Mouse (Mus musculus): Measurements from ENCODE around the gene Ubl3. TPM values are rescaled to one million over a fixed set of nuclear protein-coding genes. Genes with fewer than 3 reads are reported as not detected.

The Ubl3 gene
- total RNA-seq (2022), result 100 to 1,000 TPM; 142 to 218 (median 178) TPM

DNA sequence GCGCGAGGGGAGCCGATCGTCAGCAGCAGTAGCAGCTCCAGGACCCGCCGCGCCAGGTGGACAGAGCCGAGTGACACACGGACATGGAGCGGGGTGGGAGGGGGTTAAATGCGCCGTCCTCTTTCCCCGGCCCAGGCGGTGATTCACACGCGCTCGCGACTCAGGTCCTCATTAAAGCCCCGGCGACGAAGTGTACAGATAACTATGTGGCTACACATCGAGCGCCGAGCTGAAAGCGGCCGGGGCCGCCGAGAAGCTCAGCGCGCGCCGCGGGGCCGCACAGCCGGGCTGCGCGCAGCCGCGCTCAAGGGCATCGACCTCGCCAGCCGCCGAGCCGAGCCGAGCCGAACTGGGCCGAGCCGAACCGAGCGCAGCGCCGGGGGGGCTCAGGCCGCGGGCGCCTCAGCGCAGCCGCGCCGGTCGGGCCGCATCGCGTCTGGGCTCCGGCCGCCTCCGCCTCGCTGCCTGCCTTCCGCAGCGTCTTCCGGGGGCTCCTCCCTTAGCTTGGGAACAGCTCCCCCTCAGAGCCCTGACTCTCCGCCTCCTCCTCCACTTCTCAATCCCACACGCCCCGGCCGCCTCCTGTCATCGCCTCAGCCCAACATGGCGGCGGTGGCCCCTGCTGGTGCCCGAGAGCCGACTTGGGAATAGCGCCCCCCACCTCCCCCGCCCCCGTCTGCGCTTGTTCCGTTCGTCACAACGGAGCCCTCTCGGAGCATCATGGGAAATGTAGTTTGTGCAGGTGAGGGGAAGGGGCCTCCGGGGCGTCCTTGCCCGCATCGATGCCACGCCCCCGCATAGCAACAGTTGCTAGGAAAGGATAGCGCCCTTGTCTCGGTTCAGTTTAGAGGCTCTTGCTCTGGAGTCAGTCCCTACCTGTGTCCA, at the start of gene Ubl3:
Gene Ubl3 (minus strand): TSS at position 603 of the 885 bp plus-strand sequence.
- peak; percentile 71 to 87 for DNase-seq (ENCODE audit: low spot score in 2 of 2)

- no peak for DNase-seq (ENCODE audit: low spot score in 2 of 2)
Observed at GRCm38 (mm10) chr5:148598376-148598775, 45.8 kb upstream of the Ubl3 start.

DNA sequence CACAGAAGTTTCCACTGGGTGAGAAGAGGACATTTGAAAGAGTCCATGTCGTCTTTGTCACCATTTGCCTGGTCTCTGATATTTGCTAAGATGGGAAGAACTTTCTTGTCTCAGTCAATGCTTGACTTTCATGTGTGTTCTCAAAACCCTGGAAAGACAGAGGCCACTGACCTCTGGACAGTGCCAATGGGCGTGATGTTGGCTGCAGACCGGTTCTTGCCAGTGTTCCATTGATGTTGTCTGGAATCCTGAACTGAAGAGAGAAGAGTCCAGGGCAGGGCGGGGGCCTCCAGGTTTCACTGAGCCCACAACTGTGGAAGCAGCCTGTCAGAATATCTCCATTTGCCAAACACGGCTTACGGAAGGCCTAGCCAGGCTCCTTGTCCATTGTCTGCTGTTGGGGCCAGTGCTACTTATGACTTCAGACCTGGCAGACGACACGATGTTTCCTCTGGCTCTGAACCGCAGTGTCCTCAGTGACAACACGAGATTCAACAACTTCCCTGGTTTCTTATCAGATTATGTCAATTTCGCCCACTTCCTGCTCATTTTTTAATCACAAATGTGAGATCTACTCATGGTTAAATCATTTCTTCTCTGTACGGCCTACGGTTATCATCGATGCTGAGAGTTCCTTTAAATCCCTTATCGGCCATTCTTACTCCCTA, 43.6 kb upstream of the Ubl3 start:
- no peak for DNase-seq (ENCODE audit: low spot score in 2 of 2)

- no peak for DNase-seq (ENCODE audit: low spot score in 2 of 2)
Observed at GRCm38 (mm10) chr5:148595459-148595751, 42.8 kb upstream of the Ubl3 start.

- DNase-seq (ENCODE audit: low spot score in 2 of 2), result no peak
Observed at GRCm38 (mm10) chr5:148594693-148595458, 42.3 kb upstream of the Ubl3 start.

- DNase-seq (ENCODE audit: low spot score in 2 of 2), result no peak
Observed at GRCm38 (mm10) chr5:148593607-148594006, 41.0 kb upstream of the Ubl3 start.

DNA sequence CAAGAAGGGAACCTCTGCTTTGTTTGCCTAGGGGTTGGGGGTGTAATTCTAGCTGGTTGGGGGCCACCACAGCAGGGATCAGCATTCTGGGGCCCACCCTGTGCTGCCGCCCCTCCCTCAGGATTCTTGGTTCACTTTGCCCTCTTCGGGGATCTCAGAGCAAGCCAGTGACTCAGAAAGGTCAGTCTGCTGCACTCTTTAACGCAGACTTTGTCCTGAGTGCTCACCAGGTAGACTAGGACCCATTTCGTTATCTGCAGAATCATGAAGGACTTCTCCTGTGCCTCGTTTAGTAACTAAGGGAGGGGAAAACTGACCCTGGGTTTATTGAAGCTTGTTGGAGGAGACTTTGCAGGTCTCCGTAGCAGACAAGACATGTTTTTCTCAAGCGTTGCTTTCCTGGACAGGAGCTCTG, 38.9 kb upstream of the Ubl3 start:
- no peak for DNase-seq (ENCODE audit: low spot score in 2 of 2)

DNA sequence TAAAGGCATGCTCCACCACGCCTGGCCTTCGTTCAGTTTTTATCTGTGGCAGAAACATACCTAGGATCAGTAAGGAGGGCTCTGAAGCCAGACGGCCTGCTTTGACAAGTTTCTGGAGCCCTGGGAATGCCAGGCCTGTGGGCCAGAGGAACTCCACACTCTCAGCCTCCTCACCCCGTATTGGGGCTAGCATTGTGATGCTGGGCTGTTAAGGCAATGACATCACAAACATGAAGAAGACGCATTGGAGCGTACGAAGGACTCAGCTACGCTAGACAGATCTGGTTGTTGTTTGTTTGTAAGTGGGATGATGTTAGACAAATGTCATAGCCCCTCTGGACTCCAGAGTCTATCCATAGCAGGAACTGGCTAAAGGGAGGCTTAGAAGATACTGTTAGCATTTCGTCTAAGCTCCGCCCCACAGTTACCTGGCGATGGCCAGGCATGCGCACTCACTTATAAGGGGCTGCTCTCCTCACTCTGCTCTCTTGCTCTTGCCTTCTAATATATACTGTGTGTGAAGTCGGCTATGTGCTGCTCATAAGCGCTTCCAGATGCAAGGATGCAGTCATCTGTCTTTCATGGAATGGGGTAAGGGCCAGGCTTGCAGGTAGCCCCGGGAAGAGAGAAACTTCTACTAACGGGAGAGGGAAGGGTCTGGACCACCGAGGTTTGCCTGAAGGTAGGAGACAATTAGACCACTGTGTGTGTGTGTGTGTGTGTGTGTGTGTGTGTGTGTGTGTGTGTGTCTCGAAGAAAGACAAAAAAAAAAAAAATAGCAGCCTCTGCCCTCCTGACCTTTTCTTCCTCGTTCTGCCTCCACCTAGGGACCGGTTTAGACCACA, 38.2 kb upstream of the Ubl3 start:
- no peak for DNase-seq (ENCODE audit: low spot score in 2 of 2)

DNA sequence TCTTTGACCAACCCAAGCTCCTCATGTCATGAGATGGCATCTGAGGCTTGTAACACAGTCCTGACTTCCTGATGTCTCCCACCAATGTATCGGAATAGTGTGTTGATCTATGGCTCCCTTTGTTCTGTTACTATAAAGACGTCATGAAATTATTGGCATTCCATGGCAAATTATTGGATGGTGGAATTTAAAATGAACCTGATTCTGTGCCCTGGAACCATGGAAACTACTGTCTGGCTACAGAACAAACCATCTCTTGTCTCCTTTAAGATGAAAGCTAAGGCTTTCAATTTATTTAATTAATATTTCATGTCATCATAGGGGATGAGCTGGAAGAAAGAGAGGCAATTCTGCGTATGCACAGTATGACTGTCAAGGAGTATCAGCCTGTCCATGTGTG, 36.4 kb upstream of the Ubl3 start:
- no peak for DNase-seq (ENCODE audit: low spot score in 2 of 2)

DNA sequence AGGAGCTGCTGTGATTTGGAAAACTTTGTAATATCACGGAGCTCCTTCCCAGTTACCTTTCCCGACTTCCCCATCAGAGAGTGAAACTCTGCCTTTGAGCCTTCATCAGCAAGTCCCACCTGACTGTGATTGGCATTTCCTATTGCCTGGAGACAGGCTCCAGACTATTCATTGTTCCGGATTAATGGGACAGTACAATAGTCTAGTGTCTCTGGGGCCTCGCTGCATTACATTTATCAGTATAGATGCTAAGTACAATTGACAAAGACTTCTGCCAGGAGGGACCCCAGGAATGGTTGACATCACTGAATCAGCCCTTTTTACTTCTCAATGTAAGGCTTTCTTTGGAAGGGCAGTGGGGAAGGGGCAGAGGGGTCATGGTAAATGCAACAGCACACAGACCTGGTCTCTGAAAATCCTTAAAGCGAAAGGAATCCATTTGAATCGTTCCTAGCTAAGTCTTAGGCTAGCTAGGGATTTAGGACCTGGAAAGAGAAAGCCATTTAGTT, 35.6 kb upstream of the Ubl3 start:
- DNase-seq (ENCODE audit: low spot score in 2 of 2), result no peak

GRCm38 (mm10) chr5:148580388-148580985, 27.9 kb upstream of the Ubl3 start:
- DNase-seq (ENCODE audit: low spot score in 2 of 2), result no peak

- no peak for DNase-seq (ENCODE audit: low spot score in 2 of 2)
Observed at GRCm38 (mm10) chr5:148579156-148579555, 26.6 kb upstream of the Ubl3 start.

- no peak for DNase-seq (ENCODE audit: low spot score in 2 of 2)
Observed at GRCm38 (mm10) chr5:148578353-148578752, 25.8 kb upstream of the Ubl3 start.

DNA sequence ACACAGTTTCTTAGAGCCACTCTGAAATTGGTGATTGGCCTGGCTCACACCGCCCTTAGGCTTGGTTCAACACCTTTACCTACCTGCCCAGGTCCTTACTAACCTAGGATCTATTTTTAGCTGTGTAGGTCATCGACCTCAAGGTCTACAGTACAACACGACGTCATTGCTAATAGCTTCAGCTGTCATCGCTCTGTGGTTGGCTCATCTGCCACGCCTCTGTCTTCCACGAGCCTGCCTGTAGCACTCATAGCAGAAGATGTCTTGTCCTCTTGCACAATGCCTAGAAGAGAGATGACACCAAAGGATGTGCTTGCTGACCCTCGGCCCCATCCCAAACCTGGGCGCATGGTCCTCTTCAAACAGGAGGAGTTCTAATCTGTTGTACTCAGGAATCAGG, 24.7 kb upstream of the Ubl3 start:
- DNase-seq (ENCODE audit: low spot score in 2 of 2), result no peak

GRCm38 (mm10) chr5:148575163-148575562, 22.6 kb upstream of the Ubl3 start:
- DNase-seq (ENCODE audit: low spot score in 2 of 2), result no peak

GRCm38 (mm10) chr5:148572676-148573075, 20.1 kb upstream of the Ubl3 start:
- DNase-seq (ENCODE audit: low spot score in 2 of 2), result no peak

DNA sequence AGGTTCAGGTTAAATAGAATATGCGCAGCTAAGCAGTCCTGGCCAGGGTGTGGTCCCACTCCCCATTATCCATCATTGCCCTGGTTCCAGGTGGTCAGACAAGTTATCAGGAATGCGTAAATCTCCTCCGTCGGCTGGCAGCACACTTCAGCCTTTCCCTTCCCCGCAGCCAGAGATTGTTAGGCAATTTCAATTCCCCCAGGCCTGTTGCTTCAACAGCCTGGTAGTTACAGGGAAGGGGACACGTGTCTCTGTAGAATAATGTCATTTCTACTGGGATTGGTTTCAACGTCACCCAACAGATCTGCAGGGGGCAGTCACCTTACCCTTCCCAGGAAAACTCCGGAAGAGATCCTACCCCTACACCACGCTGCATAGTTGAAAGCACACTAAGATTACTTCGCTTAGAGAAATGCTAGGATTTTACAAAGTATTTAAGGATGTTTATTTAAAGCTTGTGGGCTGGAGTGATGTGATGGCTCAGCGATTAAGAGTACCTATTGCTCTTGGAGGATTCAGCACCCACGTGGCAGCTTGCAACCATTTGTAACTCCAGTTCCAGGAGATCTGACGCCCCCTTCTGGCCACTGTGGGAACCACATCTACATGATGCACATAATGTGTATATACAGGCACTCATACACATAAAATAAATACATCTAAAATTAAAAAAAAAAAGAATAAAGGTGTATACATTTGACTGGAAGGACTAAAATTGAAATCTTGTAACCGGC, 18.1 kb upstream of the Ubl3 start:
- DNase-seq (ENCODE audit: low spot score in 2 of 2), result no peak

- no peak for DNase-seq (ENCODE audit: low spot score in 2 of 2)
Observed at GRCm38 (mm10) chr5:148569444-148569843, 16.9 kb upstream of the Ubl3 start.

- DNase-seq (ENCODE audit: low spot score in 2 of 2), result no peak
Observed at GRCm38 (mm10) chr5:148565636-148566035, 13.0 kb upstream of the Ubl3 start.

GRCm38 (mm10) chr5:148564073-148564472, 11.5 kb upstream of the Ubl3 start:
- no peak for DNase-seq (ENCODE audit: low spot score in 2 of 2)
